Mouse (Mus musculus): ENCODE measurements around the gene Fam160a1. TPM values are rescaled to one million over a fixed set of nuclear protein-coding genes. Genes with fewer than 3 reads are reported as not detected.

Fam160a1 gene
- total RNA-seq, 1 experiment from 2014 or later: not detected

- ATAC-seq (replicated peaks in 1 of 2; ENCODE audit: insufficient read depth in 1 of 2, low FRiP score in 2 of 2, low TSS enrichment in 1 of 2, low read depth in 1 of 2, poor library complexity in 2 of 2, severe bottlenecking in 2 of 2): no peak
These were observed 182.5 kb downstream of the Fam160a1 start for GRCm38 (mm10) chr3:85634389-85635125.

GRCm38 (mm10) chr3:85633733-85634132 lies 183.4 kb downstream of the Fam160a1 start:
- no peak for ATAC-seq (replicated peaks in 1 of 2; ENCODE audit: insufficient read depth in 1 of 2, low FRiP score in 2 of 2, low TSS enrichment in 1 of 2, low read depth in 1 of 2, poor library complexity in 2 of 2, severe bottlenecking in 2 of 2)

DNA sequence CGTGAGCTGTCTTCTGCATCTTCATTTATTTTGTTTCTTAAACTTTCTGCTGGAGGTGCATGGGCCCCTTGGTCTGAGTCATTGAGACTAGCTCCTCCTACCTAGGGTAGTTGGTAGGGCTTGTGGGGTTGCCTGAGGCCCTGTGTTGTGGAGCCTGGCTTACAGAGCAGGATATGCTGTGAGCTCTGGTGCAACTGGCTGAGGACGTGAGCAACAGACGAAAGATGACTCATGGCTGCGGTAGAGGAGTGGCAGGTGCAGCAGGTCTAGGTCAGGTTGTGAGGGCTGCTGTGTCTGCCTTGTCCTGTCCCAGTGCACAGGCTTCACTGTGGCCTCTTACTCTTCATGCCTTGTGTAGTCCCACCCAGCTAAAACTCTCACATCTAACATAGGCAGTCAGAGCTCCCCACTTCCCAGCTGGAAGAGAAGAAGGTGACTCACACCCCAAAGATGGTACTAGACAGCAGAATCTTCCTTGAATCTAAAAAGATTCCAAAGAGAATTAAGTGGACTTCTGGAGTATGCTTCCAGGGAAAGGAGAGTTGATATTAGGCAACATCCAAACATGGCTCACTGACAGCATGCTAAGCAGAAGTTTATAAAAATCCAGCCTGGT lies 187.1 kb downstream of the Fam160a1 start:
- ATAC-seq (replicated peaks in 1 of 2; ENCODE audit: insufficient read depth in 1 of 2, low FRiP score in 2 of 2, low TSS enrichment in 1 of 2, low read depth in 1 of 2, poor library complexity in 2 of 2, severe bottlenecking in 2 of 2): no peak

DNA sequence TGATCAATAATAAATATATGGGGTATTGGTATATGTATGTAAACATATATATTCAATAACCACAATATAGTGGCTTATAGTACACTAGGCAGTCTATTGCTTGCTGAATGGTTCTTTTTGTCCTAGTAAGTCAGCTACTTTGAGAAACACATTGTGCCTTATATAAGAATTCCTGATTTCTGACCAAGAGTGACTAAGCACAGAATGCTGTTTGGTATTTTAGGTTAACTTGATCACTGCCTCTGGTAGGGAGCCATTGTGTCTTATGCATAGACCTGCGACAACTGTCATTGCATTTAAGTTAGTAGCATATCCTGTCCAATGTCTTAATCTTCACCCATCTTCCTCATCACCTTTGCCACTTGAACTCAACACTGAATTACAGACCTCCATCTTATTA lies 197.3 kb downstream of the Fam160a1 start:
- ATAC-seq (replicated peaks in 1 of 2; ENCODE audit: insufficient read depth in 1 of 2, low FRiP score in 2 of 2, low TSS enrichment in 1 of 2, low read depth in 1 of 2, poor library complexity in 2 of 2, severe bottlenecking in 2 of 2): no peak

DNA sequence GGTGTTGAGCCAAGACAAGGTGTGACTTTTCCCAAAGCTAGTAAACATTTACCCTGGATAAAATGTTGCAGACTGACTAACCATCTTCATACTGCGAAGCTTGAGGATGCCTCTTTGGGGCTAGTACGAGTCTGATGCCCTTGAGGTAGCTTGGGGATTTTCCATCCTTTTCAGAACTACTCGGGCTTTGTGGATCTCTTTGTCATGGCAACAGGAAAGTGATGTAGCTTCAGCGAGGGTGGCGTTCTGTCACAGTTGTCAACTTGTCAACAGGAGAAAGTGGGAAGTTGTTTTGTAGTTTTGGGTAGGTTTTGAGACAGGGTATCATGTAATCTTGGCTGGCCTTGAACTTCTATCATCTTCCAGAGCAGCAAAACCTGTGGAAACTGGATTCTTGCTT lies 197.7 kb downstream of the Fam160a1 start:
- ATAC-seq (replicated peaks in 1 of 2; ENCODE audit: insufficient read depth in 1 of 2, low FRiP score in 2 of 2, low TSS enrichment in 1 of 2, low read depth in 1 of 2, poor library complexity in 2 of 2, severe bottlenecking in 2 of 2): no peak

DNA sequence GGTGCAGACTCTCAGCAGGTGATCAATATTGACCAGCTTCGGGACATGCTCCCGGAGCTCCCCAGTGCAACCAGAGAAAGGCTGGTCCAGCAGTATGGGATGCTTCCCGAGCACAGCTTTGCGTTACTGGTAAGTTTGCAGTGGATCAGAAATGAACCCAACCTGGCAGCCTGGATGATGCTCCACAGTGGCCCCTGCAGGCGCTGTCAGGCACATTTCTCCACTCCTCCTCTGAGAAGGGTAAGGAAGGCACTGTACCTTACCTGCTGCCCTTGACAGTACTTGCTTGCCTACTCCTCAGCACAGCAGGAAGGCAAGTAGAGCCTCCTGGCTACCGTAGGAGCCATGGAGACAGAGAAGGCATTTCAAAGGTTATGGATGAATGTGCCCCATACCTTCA lies 198.2 kb downstream of the Fam160a1 start:
- ATAC-seq (replicated peaks in 1 of 2; ENCODE audit: insufficient read depth in 1 of 2, low FRiP score in 2 of 2, low TSS enrichment in 1 of 2, low read depth in 1 of 2, poor library complexity in 2 of 2, severe bottlenecking in 2 of 2): no peak

DNA sequence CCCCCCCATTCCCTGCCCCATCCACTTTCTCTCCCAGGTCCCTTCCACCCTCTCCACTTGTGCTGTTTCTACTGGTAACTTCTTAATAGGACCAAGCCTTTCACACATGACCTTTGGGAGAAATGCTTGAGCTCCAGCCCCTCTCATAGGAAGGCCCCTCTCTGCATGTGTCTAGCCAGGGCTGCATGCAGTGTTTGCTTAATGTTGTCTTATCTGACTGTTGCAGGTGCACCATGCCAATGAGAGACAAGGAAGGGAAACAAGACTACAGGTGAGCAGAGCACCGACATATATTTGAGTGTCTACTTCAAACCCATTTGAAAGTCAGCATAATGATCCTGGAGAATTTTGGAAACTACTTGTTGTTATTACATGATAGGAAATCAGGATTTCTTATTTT lies 200.7 kb downstream of the Fam160a1 start:
- no peak for ATAC-seq (replicated peaks in 1 of 2; ENCODE audit: insufficient read depth in 1 of 2, low FRiP score in 2 of 2, low TSS enrichment in 1 of 2, low read depth in 1 of 2, poor library complexity in 2 of 2, severe bottlenecking in 2 of 2)

Other genes starting within 250 kb of the Fam160a1 start
- gene Gatb, start 243.2 kb downstream of the Fam160a1 start, total RNA-seq (2017): 14.3 and 16.4 TPM in 2 replicates
- 0.10 TPM in 1 of 2 replicates, not detected in the other for gene Glt28d2, start 70.2 kb upstream of the Fam160a1 start, total RNA-seq (2017)
- not detected in 2 replicates for gene Gm37240, start 70.2 kb upstream of the Fam160a1 start, total RNA-seq (2017)
- gene Sh3d19, start 153.8 kb upstream of the Fam160a1 start, total RNA-seq (2017): 3.3 and 4.3 TPM in 2 replicates
- not detected in 2 replicates for gene Prss48, start 185.2 kb upstream of the Fam160a1 start, total RNA-seq (2017)